Mouse (Mus musculus): Measurements from ENCODE around the gene Btbd35f11. TPM values are rescaled to one million over a fixed set of nuclear protein-coding genes. Genes with fewer than 3 reads are reported as not detected.
"Not testable (repeated sequence)": the region's sequence is repeated elsewhere in the genome, so short reads cannot be mapped to it uniquely, and the experiment has no call there.

Gene Btbd35f11
- total RNA-seq (2014; rRNA removed) (not detected in 2 replicates), polyA plus RNA-seq (2015; fragmentation: Nextera tagmentation; extraction: Ambion mirVana) (not detected in 2 replicates)

DNA sequence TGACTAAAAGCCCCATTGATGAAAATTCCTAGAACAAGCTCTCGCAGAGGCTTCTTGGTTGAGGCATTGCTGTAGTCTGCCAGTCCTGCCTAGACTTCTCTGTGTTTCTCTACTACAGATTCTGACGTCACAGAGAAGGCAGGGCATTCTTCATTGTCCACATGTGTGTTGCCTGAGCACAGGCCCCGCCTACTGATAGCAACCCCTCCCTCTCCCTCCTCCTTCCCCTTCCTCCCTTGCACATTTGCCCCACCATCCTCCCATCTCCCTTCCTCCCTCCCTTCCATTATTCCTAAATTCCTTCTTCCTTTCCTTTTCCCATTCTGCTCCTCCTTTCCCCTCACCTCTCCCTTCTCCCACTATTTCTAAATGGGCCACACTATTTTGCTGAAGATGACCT lies at the start of gene Btbd35f11:
Gene Btbd35f11, minus strand, starts transcription at position 101 of the 400 bp plus-strand sequence.
- DNase-seq (ENCODE audit: low spot score); H3K27me3 ChIP-seq (ENCODE audit: insufficient read depth, low read length); ATAC-seq (ENCODE audit: low FRiP score); H3K27ac ChIP-seq (ENCODE audit: low read depth, low read length); H3K9me3 ChIP-seq (ENCODE audit: low read length); H3K9ac ChIP-seq (replicated peaks; ENCODE audit: low read length, poor library complexity, severe bottlenecking); H3K4me1 ChIP-seq (ENCODE audit: insufficient read depth, low read length); H3K36me3 ChIP-seq (ENCODE audit: insufficient read depth, low read length); H3K4me2 ChIP-seq (ENCODE audit: low read depth, low read length, poor library complexity, severe bottlenecking); H3K4me3 ChIP-seq (ENCODE audit: low read depth, low read length): not testable (repeated sequence)
- 33% methylated on average over 1 of the region's 3 CpGs for WGBS

GRCm38 (mm10) chrX:3409946-3410345 lies 33.5 kb downstream of the Btbd35f11 start:
- H3K36me3 ChIP-seq (ENCODE audit: insufficient read depth, low read length); H3K27me3 ChIP-seq (ENCODE audit: insufficient read depth, low read length); H3K9me3 ChIP-seq (ENCODE audit: low read length); ATAC-seq (ENCODE audit: low FRiP score); H3K9ac ChIP-seq (replicated peaks; ENCODE audit: low read length, poor library complexity, severe bottlenecking); H3K27ac ChIP-seq (ENCODE audit: low read depth, low read length); H3K4me3 ChIP-seq (ENCODE audit: low read depth, low read length); DNase-seq (ENCODE audit: low spot score); H3K4me1 ChIP-seq (ENCODE audit: insufficient read depth, low read length); H3K4me2 ChIP-seq (ENCODE audit: low read depth, low read length, poor library complexity, severe bottlenecking): not testable (repeated sequence)
- 100% methylated on average over 1 of the region's 2 CpGs for WGBS

Other genes starting within 250 kb of the Btbd35f11 start
- not detected in 2 replicates for gene Btbd35f24, start 247.9 kb downstream of the Btbd35f11 start, total RNA-seq (2014; rRNA removed)
- not detected in 2 replicates for gene Btbd35f24, start 247.9 kb downstream of the Btbd35f11 start, polyA plus RNA-seq (2015; fragmentation: Nextera tagmentation; extraction: Ambion mirVana)